Comparison of ENCODE assay signal across 8 mouse cellular contexts in genomic region chr9:83727462-83728189, GRCm38 (mm10).
A peak's percentile ranks its signal among the peaks of the same experiment; 100 is the strongest.
DNase-seq lines count a peak whose midpoint lies in the region; ATAC-seq and TF ChIP-seq lines count a peak whose summit lies in the region.

No protein-coding gene starts in this region.

- no peaks in the 10 kb centered on the region for H3K9me3 ChIP-seq in MEL (replicated peaks; ENCODE audit: insufficient read depth, low read length)
- H3K9me3 ChIP-seq in forebrain, embryonic 11.5 days (ENCODE audit: control insufficient read depth, low read length) = no peaks in the 10 kb centered on the region
- H3K9me3 ChIP-seq in liver, embryonic 16.5 days (replicated peaks; ENCODE audit: control insufficient read depth, low read length) = no peaks in the 10 kb centered on the region
- H3K9me3 ChIP-seq in neural tube, embryonic 13.5 days = no peaks in the 10 kb centered on the region

- H3K4me3 ChIP-seq in MEL (ENCODE audit: control insufficient read depth in 1 of 2, insufficient read depth in 1 of 2, low read depth in 2 of 2, low read length in 2 of 2) = no peak overlapping the region
- peak overlapping the region; percentile 3; the same call in 1 of the 2 replicates for H3K4me3 ChIP-seq in forebrain, embryonic 11.5 days (ENCODE audit: low read depth, low read length)
- peak overlapping the region; percentile 15; the same call in 1 of the 2 replicates for H3K4me3 ChIP-seq in liver, embryonic 16.5 days (ENCODE audit: low read depth, low read length)
- peak overlapping the region; percentile 28 for H3K4me3 ChIP-seq in neural tube, embryonic 13.5 days

- no peaks in the 10 kb centered on the region for H3K36me3 ChIP-seq in MEL (ENCODE audit: control insufficient read depth in 1 of 2, insufficient read depth in 2 of 2, low read length in 2 of 2)
- H3K36me3 ChIP-seq in forebrain, embryonic 11.5 days (ENCODE audit: control insufficient read depth, insufficient read depth, low read length) = no peaks in the 10 kb centered on the region
- H3K36me3 ChIP-seq in liver, embryonic 16.5 days (ENCODE audit: control insufficient read depth, insufficient read depth) = no peaks in the 10 kb centered on the region
- H3K36me3 ChIP-seq in neural tube, embryonic 13.5 days = no peaks in the 10 kb centered on the region

- intact Hi-C loops in heart, postnatal 10 days (cut with DNase I) = loop anchor here (2.0 kb wide), 1 partner anchor 37 kb away; no protein-coding TSS in a partner anchor

- H3K9ac ChIP-seq in MEL (ENCODE audit: control insufficient read depth, low read depth, low read length, poor library complexity, severe bottlenecking) = no peak overlapping the region
- H3K9ac ChIP-seq in forebrain, embryonic 11.5 days (ENCODE audit: low read length) = no peak overlapping the region
- no peak overlapping the region for H3K9ac ChIP-seq in liver, embryonic 16.5 days (ENCODE audit: low read depth, low read length)
- H3K9ac ChIP-seq in neural tube, embryonic 13.5 days = peak overlapping the region; percentile 52

- peak; percentile 50 for DNase-seq in MEL (ENCODE audit: low read depth, low spot score)
- peak; percentile 24 for DNase-seq in c-Kit-positive CD71-positive TER-119-negative erythroid progenitor cells, embryonic 14.5 days (ENCODE audit: low read depth)
- DNase-seq in forebrain, embryonic 11.5 days (ENCODE audit: low spot score) = peak; percentile 86
- DNase-seq in heart, postnatal 10 days = peak; percentile 65 to 76
- DNase-seq in kidney, postnatal 4 days = peak; percentile 76 to 83
- DNase-seq in thymus, postnatal 25 days = peak; percentile 22

- H3K79me2 ChIP-seq in MEL (ENCODE audit: control insufficient read depth, insufficient read depth, low read length, poor library complexity) = no peaks in the 10 kb centered on the region

- ATAC-seq in forebrain, embryonic 11.5 days (replicated peaks; ENCODE audit: low FRiP score) = peak; percentile 92
- 0 out of 2 replicates have a peak, but pooled peaks have one; percentile 32 for ATAC-seq in liver, embryonic 16.5 days (ENCODE audit: low read depth)
- ATAC-seq in neural tube, embryonic 13.5 days (ENCODE audit: low read depth) = peak; percentile 94

- peak; percentile 30 to 75 (median 63); a peak in 5 of 6 replicates for TF ChIP-seq CTCF in MEL (IDR thresholded peaks at IDR 0.05 in 2 of 3, conservative IDR thresholded peaks at IDR 0.05 in 1 of 3; ENCODE audit: control insufficient read depth in 1 of 3, insufficient read depth in 1 of 3, low read depth in 2 of 3, low read length in 3 of 3, poor library complexity in 1 of 3, severe bottlenecking in 1 of 3)

- H3K4me1 ChIP-seq in MEL (ENCODE audit: control insufficient read depth in 1 of 2, insufficient read depth in 2 of 2, low read length in 2 of 2) = no peaks in the 10 kb centered on the region
- no peaks in the 10 kb centered on the region for H3K4me1 ChIP-seq in forebrain, embryonic 11.5 days (replicated peaks; ENCODE audit: control insufficient read depth, insufficient read depth, low read length)
- no peaks in the 10 kb centered on the region for H3K4me1 ChIP-seq in liver, embryonic 16.5 days (ENCODE audit: control insufficient read depth, low read depth, low read length)
- H3K4me1 ChIP-seq in neural tube, embryonic 13.5 days (replicated peaks) = peaks cover 5% of the 10 kb centered on the region; the same call in 1 of the 2 replicates

- TF ChIP-seq POLR2A in MEL (IDR thresholded peaks at IDR 0.05; ENCODE audit: control insufficient read depth in 1 of 2, insufficient read depth in 1 of 2, low read depth in 1 of 2, low read length in 2 of 2, poor library complexity in 1 of 2) = no peak

- peak overlapping the region; percentile 43 for H3K4me2 ChIP-seq in forebrain, embryonic 11.5 days (ENCODE audit: low read depth, low read length, severe bottlenecking)
- H3K4me2 ChIP-seq in liver, embryonic 16.5 days (ENCODE audit: low read depth, low read length) = peak overlapping the region; percentile 58
- peak overlapping the region; percentile 56 for H3K4me2 ChIP-seq in neural tube, embryonic 13.5 days

- WGBS in forebrain, embryonic 11.5 days = 12% methylated on average over 14 of the region's 14 CpGs
- WGBS in liver, embryonic 16.5 days (ENCODE audit: insufficient replicate concordance) = 8% methylated on average over 14 of the region's 14 CpGs
- WGBS in neural tube, embryonic 13.5 days = 12% methylated on average over 14 of the region's 14 CpGs

- no peak for TF ChIP-seq EP300 in MEL (IDR thresholded peaks at IDR 0.05; ENCODE audit: low read depth in 1 of 2, low read length in 2 of 2)

- H3K27me3 ChIP-seq in MEL (ENCODE audit: control insufficient read depth in 1 of 2, insufficient read depth in 2 of 2, low read length in 2 of 2) = no peaks in the 10 kb centered on the region
- no peaks in the 10 kb centered on the region for H3K27me3 ChIP-seq in forebrain, embryonic 11.5 days (ENCODE audit: control insufficient read depth, insufficient read depth, low read length)
- H3K27me3 ChIP-seq in liver, embryonic 16.5 days (ENCODE audit: control insufficient read depth, insufficient read depth, low read depth, low read length) = no peaks in the 10 kb centered on the region
- no peaks in the 10 kb centered on the region for H3K27me3 ChIP-seq in neural tube, embryonic 13.5 days

- no peak overlapping the region for H3K27ac ChIP-seq in MEL (ENCODE audit: control insufficient read depth, low read depth, low read length)
- H3K27ac ChIP-seq in forebrain, embryonic 11.5 days (ENCODE audit: low read depth, low read length) = no peak overlapping the region
- no peak overlapping the region for H3K27ac ChIP-seq in liver, embryonic 16.5 days (ENCODE audit: low read length)
- no peak overlapping the region for H3K27ac ChIP-seq in neural tube, embryonic 13.5 days (replicated peaks)

- peak; percentile 18 for TF ChIP-seq RAD21 in MEL (IDR thresholded peaks at IDR 0.05; ENCODE audit: low read depth, low read length)

TF ChIP-seq in MEL, 35 proteins besides CTCF, POLR2A, EP300 and RAD21:
- TF ChIP-seq MAZ (IDR thresholded peaks at IDR 0.05; ENCODE audit: low read depth, low read length) = no peak
- TF ChIP-seq GABPA (IDR thresholded peaks at IDR 0.05; ENCODE audit: low read depth, low read length) = no peak
- no peak for TF ChIP-seq ZKSCAN1 (IDR thresholded peaks at IDR 0.05; ENCODE audit: low read depth, low read length)
- TF ChIP-seq MEF2A (IDR thresholded peaks at IDR 0.05; ENCODE audit: extremely low read depth, insufficient replicate concordance, low read depth, low read length, poor library complexity, severe bottlenecking) = no peak
- peak; percentile 19; the same call in 1 of the 2 replicates for TF ChIP-seq SMC3 (IDR thresholded peaks at IDR 0.05; ENCODE audit: low read depth, low read length)
- no peak for TF ChIP-seq USF2 (IDR thresholded peaks at IDR 0.05; ENCODE audit: borderline replicate concordance in 1 of 2, insufficient read depth in 1 of 2, low read depth in 1 of 2, low read length in 2 of 2)
- no peak for TF ChIP-seq UBTF (IDR thresholded peaks at IDR 0.05; ENCODE audit: borderline replicate concordance, insufficient read depth, low read depth, low read length)
- no peak for TF ChIP-seq MYC (IDR thresholded peaks at IDR 0.05; ENCODE audit: low read depth, low read length)

Comparison
In these comparisons a context has a peak if more than half of its experiments do, and no peak if none do; other contexts are left out.
1. DNase-seq: peak in every context shown above with its lines; median percentile 86 in forebrain, embryonic 11.5 days; 80 in kidney, postnatal 4 days; 70 in heart, postnatal 10 days; 50 in MEL; 24 in c-Kit-positive CD71-positive TER-119-negative erythroid progenitor cells, embryonic 14.5 days; 22 in thymus, postnatal 25 days.
2. H3K4me3 ChIP-seq: peak in forebrain, embryonic 11.5 days (single experiment), liver, embryonic 16.5 days (single experiment) and neural tube, embryonic 13.5 days (single experiment); none in MEL (0 of 2).
3. ATAC-seq: peak in every context shown above with its lines; median percentile 94 in neural tube, embryonic 13.5 days; 92 in forebrain, embryonic 11.5 days; 32 in liver, embryonic 16.5 days.
4. Peak in every context shown above with its lines, with median percentiles within 50 percentile points of each other: H3K4me2 ChIP-seq.